Mouse (Mus musculus): ENCODE measurements around the gene Krt222. TPM values are rescaled to one million over a fixed set of nuclear protein-coding genes. Genes with fewer than 3 reads are reported as not detected.

Krt222 gene
- polyA plus RNA-seq, 1 experiment from 2014 or later, result 11.6 TPM

- under 1% methylated on average over 31 of the region's 31 CpGs for WGBS
- Histone ChIP-seq H3K4me2 (ENCODE audit: low read depth, low read length) (peak overlapping the region; percentile 73), H3K27me3 (ENCODE audit: control insufficient read depth, insufficient read depth, low read length) (no peaks in the 10 kb centered on the region), H3K9me3 (ENCODE audit: control insufficient read depth, low read length) (no peaks in the 10 kb centered on the region), H3K9ac (replicated peaks; ENCODE audit: low read depth, low read length) (peak overlapping the region; percentile 99), H3K36me3 (ENCODE audit: control insufficient read depth, insufficient read depth, low read length) (peaks cover 17% of the 10 kb centered on the region; the same call in 1 of the 2 replicates), H3K4me1 (ENCODE audit: control insufficient read depth, insufficient read depth, low read length) (peaks cover 25% of the 10 kb centered on the region), H3K4me3 (ENCODE audit: low read depth, low read length) (peak overlapping the region; percentile 90), H3K27ac (ENCODE audit: low read depth, low read length) (peak overlapping the region; percentile 99)
- peak; percentile 55 for ATAC-seq (ENCODE audit: low read depth)
Measured at GRCm38 (mm10) chr11:99229641-99230260, 14.1 kb downstream of the Krt222 start.

- 87% methylated on average over 5 of the region's 5 CpGs for WGBS
- H3K27ac ChIP-seq (ENCODE audit: low read depth, low read length), result no peak overlapping the region
- no peak overlapping the region for H3K4me2 ChIP-seq (ENCODE audit: low read depth, low read length)
- H3K4me3 ChIP-seq (ENCODE audit: low read depth, low read length), result no peak overlapping the region
- peaks cover 20% of the 10 kb centered on the region for H3K4me1 ChIP-seq (ENCODE audit: control insufficient read depth, insufficient read depth, low read length)
- no peak for ATAC-seq (ENCODE audit: low read depth)
- no peak overlapping the region for H3K9ac ChIP-seq (replicated peaks; ENCODE audit: low read depth, low read length)
- no peaks in the 10 kb centered on the region for H3K9me3 ChIP-seq (ENCODE audit: control insufficient read depth, low read length)
- peaks cover 28% of the 10 kb centered on the region; the same call in 1 of the 2 replicates for H3K36me3 ChIP-seq (ENCODE audit: control insufficient read depth, insufficient read depth, low read length)
- no peaks in the 10 kb centered on the region for H3K27me3 ChIP-seq (ENCODE audit: control insufficient read depth, insufficient read depth, low read length)
Measured at GRCm38 (mm10) chr11:99226298-99226697, 17.6 kb downstream of the Krt222 start.

GRCm38 (mm10) chr11:99223310-99223709, 20.6 kb downstream of the Krt222 start:
- Histone ChIP-seq H3K27me3 (ENCODE audit: control insufficient read depth, insufficient read depth, low read length) (no peaks in the 10 kb centered on the region), H3K4me2 (ENCODE audit: low read depth, low read length) (no peak overlapping the region), H3K27ac (ENCODE audit: low read depth, low read length) (no peak overlapping the region), H3K4me1 (ENCODE audit: control insufficient read depth, insufficient read depth, low read length) (peaks cover 12% of the 10 kb centered on the region), H3K9me3 (ENCODE audit: control insufficient read depth, low read length) (no peaks in the 10 kb centered on the region), H3K36me3 (ENCODE audit: control insufficient read depth, insufficient read depth, low read length) (peaks cover 45% of the 10 kb centered on the region), H3K4me3 (ENCODE audit: low read depth, low read length) (no peak overlapping the region), H3K9ac (replicated peaks; ENCODE audit: low read depth, low read length) (no peak overlapping the region)
- no peak for ATAC-seq (ENCODE audit: low read depth)
- WGBS, result 88% methylated on average over 5 of the region's 5 CpGs

- Histone ChIP-seq H3K27me3 (ENCODE audit: control insufficient read depth, insufficient read depth, low read length) (no peaks in the 10 kb centered on the region), H3K4me2 (ENCODE audit: low read depth, low read length) (no peak overlapping the region), H3K9ac (replicated peaks; ENCODE audit: low read depth, low read length) (no peak overlapping the region), H3K4me1 (ENCODE audit: control insufficient read depth, insufficient read depth, low read length) (peaks cover 3% of the 10 kb centered on the region; the same call in 1 of the 2 replicates), H3K27ac (ENCODE audit: low read depth, low read length) (no peak overlapping the region), H3K4me3 (ENCODE audit: low read depth, low read length) (no peak overlapping the region), H3K36me3 (ENCODE audit: control insufficient read depth, insufficient read depth, low read length) (peaks cover 53% of the 10 kb centered on the region), H3K9me3 (ENCODE audit: control insufficient read depth, low read length) (no peaks in the 10 kb centered on the region)
- no peak for ATAC-seq (ENCODE audit: low read depth)
- WGBS, result 83% methylated on average over 2 of the region's 2 CpGs
Measured at GRCm38 (mm10) chr11:99221811-99222210, 22.1 kb downstream of the Krt222 start.

- H3K27ac ChIP-seq (ENCODE audit: low read depth, low read length), result no peak overlapping the region
- no peaks in the 10 kb centered on the region for H3K27me3 ChIP-seq (ENCODE audit: control insufficient read depth, insufficient read depth, low read length)
- ATAC-seq (ENCODE audit: low read depth), result no peak
- H3K9me3 ChIP-seq (ENCODE audit: control insufficient read depth, low read length), result no peaks in the 10 kb centered on the region
- H3K4me1 ChIP-seq (ENCODE audit: control insufficient read depth, insufficient read depth, low read length), result no peaks in the 10 kb centered on the region
- H3K9ac ChIP-seq (replicated peaks; ENCODE audit: low read depth, low read length), result no peak overlapping the region
- no peak overlapping the region for H3K4me3 ChIP-seq (ENCODE audit: low read depth, low read length)
- 94% methylated on average over 7 of the region's 7 CpGs for WGBS
- no peak overlapping the region for H3K4me2 ChIP-seq (ENCODE audit: low read depth, low read length)
- peaks cover 73% of the 10 kb centered on the region for H3K36me3 ChIP-seq (ENCODE audit: control insufficient read depth, insufficient read depth, low read length)
Measured at GRCm38 (mm10) chr11:99217248-99217986, 26.5 kb downstream of the Krt222 start.

GRCm38 (mm10) chr11:99216181-99216580, 27.7 kb downstream of the Krt222 start:
- no peaks in the 10 kb centered on the region for H3K4me1 ChIP-seq (ENCODE audit: control insufficient read depth, insufficient read depth, low read length)
- no peak for ATAC-seq (ENCODE audit: low read depth)
- no peaks in the 10 kb centered on the region for H3K27me3 ChIP-seq (ENCODE audit: control insufficient read depth, insufficient read depth, low read length)
- H3K9me3 ChIP-seq (ENCODE audit: control insufficient read depth, low read length), result no peaks in the 10 kb centered on the region
- H3K27ac ChIP-seq (ENCODE audit: low read depth, low read length), result no peak overlapping the region
- no peak overlapping the region for H3K4me2 ChIP-seq (ENCODE audit: low read depth, low read length)
- WGBS, result 98% methylated on average over 3 of the region's 3 CpGs
- peaks cover 80% of the 10 kb centered on the region for H3K36me3 ChIP-seq (ENCODE audit: control insufficient read depth, insufficient read depth, low read length)
- H3K9ac ChIP-seq (replicated peaks; ENCODE audit: low read depth, low read length), result no peak overlapping the region
- H3K4me3 ChIP-seq (ENCODE audit: low read depth, low read length), result no peak overlapping the region

GRCm38 (mm10) chr11:99212693-99213092, 31.2 kb downstream of the Krt222 start:
- ATAC-seq (ENCODE audit: low read depth), result no peak
- H3K4me3 ChIP-seq (ENCODE audit: low read depth, low read length), result no peak overlapping the region
- peaks cover 78% of the 10 kb centered on the region for H3K36me3 ChIP-seq (ENCODE audit: control insufficient read depth, insufficient read depth, low read length)
- H3K9ac ChIP-seq (replicated peaks; ENCODE audit: low read depth, low read length), result no peak overlapping the region
- no peaks in the 10 kb centered on the region for H3K27me3 ChIP-seq (ENCODE audit: control insufficient read depth, insufficient read depth, low read length)
- H3K9me3 ChIP-seq (ENCODE audit: control insufficient read depth, low read length), result no peaks in the 10 kb centered on the region
- no peak overlapping the region for H3K27ac ChIP-seq (ENCODE audit: low read depth, low read length)
- H3K4me2 ChIP-seq (ENCODE audit: low read depth, low read length), result no peak overlapping the region
- WGBS, result 85% methylated on average over 7 of the region's 7 CpGs
- no peaks in the 10 kb centered on the region for H3K4me1 ChIP-seq (ENCODE audit: control insufficient read depth, insufficient read depth, low read length)

- 80% methylated on average over 2 of the region's 2 CpGs for WGBS
- ATAC-seq (ENCODE audit: low read depth), result no peak
- H3K27me3 ChIP-seq (ENCODE audit: control insufficient read depth, insufficient read depth, low read length), result no peaks in the 10 kb centered on the region
- no peaks in the 10 kb centered on the region for H3K4me1 ChIP-seq (ENCODE audit: control insufficient read depth, insufficient read depth, low read length)
- H3K36me3 ChIP-seq (ENCODE audit: control insufficient read depth, insufficient read depth, low read length), result peaks cover 71% of the 10 kb centered on the region
- H3K4me2 ChIP-seq (ENCODE audit: low read depth, low read length), result no peak overlapping the region
- no peaks in the 10 kb centered on the region for H3K9me3 ChIP-seq (ENCODE audit: control insufficient read depth, low read length)
- H3K4me3 ChIP-seq (ENCODE audit: low read depth, low read length), result no peak overlapping the region
- H3K9ac ChIP-seq (replicated peaks; ENCODE audit: low read depth, low read length), result no peak overlapping the region
- H3K27ac ChIP-seq (ENCODE audit: low read depth, low read length), result no peak overlapping the region
Measured at GRCm38 (mm10) chr11:99211964-99212363, 31.9 kb downstream of the Krt222 start.

- Histone ChIP-seq H3K9me3 (ENCODE audit: control insufficient read depth, low read length) (no peaks in the 10 kb centered on the region), H3K27me3 (ENCODE audit: control insufficient read depth, insufficient read depth, low read length) (no peaks in the 10 kb centered on the region), H3K36me3 (ENCODE audit: control insufficient read depth, insufficient read depth, low read length) (peaks cover 39% of the 10 kb centered on the region), H3K9ac (replicated peaks; ENCODE audit: low read depth, low read length) (no peak overlapping the region), H3K27ac (ENCODE audit: low read depth, low read length) (no peak overlapping the region), H3K4me1 (ENCODE audit: control insufficient read depth, insufficient read depth, low read length) (no peaks in the 10 kb centered on the region), H3K4me2 (ENCODE audit: low read depth, low read length) (no peak overlapping the region), H3K4me3 (ENCODE audit: low read depth, low read length) (no peak overlapping the region)
- ATAC-seq (ENCODE audit: low read depth), result no peak
- 70% methylated on average over 8 of the region's 8 CpGs for WGBS
Measured at GRCm38 (mm10) chr11:99208105-99208669, 35.7 kb downstream of the Krt222 start.

Measured in neural tube, embryonic 14.5 days (tissue).